ENCODE assay signal across 8 mouse cellular contexts in genomic region chr11:69411538-69412203, GRCm38 (mm10). TPM values are rescaled to one million over a fixed set of nuclear protein-coding genes. Genes with fewer than 3 reads are reported as not detected.
DNase-seq lines count a peak whose midpoint lies in the region; TF ChIP-seq lines count a peak whose summit lies in the region.

No protein-coding gene starts in this region.

- under 1% methylated on average over 39 of the region's 39 CpGs for WGBS in liver, adult 2 months

- peak overlapping the region; percentile 69 for H3K4me3 ChIP-seq in liver, adult 2 months (ENCODE audit: insufficient read depth, low read depth, low read length)
- peak overlapping the region; percentile 100 for H3K4me3 ChIP-seq in myocyte

- DNase-seq in left cerebral cortex, adult 18-20 months (ENCODE audit: low spot score in 2 of 2): peak; percentile 59 to 64
- DNase-seq in left cerebral cortex, adult 11 months (ENCODE audit: low spot score): no peak
- peak; percentile 72 for DNase-seq in c-Kit-positive CD71-positive TER-119-positive erythroid progenitor cells, embryonic 14.5 days (ENCODE audit: low spot score)
- DNase-seq in gastrocnemius, adult 8-10 months (ENCODE audit: low spot score in 2 of 2): peak; percentile 72 to 80
- DNase-seq in induced T-regulatory cell, adult 2 months (ENCODE audit: low read depth): peak; percentile 91
- peak; percentile 65 for DNase-seq in liver, adult 2 months (ENCODE audit: extremely low read depth, low read depth, low spot score)
- DNase-seq in thymus, postnatal 10 days (ENCODE audit: low spot score in 2 of 2): peak; percentile 56 to 57

- TF ChIP-seq CTCF in liver, adult 2 months (IDR thresholded peaks at IDR 0.05; ENCODE audit: low read depth, low read length): no peak

- no peak for TF ChIP-seq POLR2A in liver, adult 2 months (IDR thresholded peaks at IDR 0.05; ENCODE audit: extremely low read depth, insufficient read depth, low read length)
- peak; percentile 58 for TF ChIP-seq POLR2A in myocyte (IDR thresholded peaks at IDR 0.05; ENCODE audit: insufficient read length, low read depth)

- peaks cover 37% of the 10 kb centered on the region for H3K4me1 ChIP-seq in liver, adult 2 months (ENCODE audit: control insufficient read depth, insufficient read depth, low read length)

- peak overlapping the region; percentile 83 for H3K27ac ChIP-seq in liver, adult 2 months (replicated peaks; ENCODE audit: insufficient read depth, low read depth, low read length)

- H3ac ChIP-seq in myocyte (ENCODE audit: control insufficient read depth, insufficient read length): peak overlapping the region; percentile 69

- H3K9ac ChIP-seq in liver, adult 2 months (ENCODE audit: low read depth, low read length): peak overlapping the region; percentile 80

- peaks cover 14% of the 10 kb centered on the region; the same call in 1 of the 2 replicates for H3K79me2 ChIP-seq in liver, adult 2 months (ENCODE audit: control insufficient read depth, insufficient read depth, low read length)
- peaks cover 68% of the 10 kb centered on the region for H3K79me2 ChIP-seq in myocyte (ENCODE audit: control insufficient read depth, insufficient read depth)

- no peaks in the 10 kb centered on the region for H3K27me3 ChIP-seq in liver, adult 2 months (ENCODE audit: control insufficient read depth, insufficient read depth, low read length)
- no peaks in the 10 kb centered on the region for H3K27me3 ChIP-seq in myocyte (ENCODE audit: control insufficient read depth, insufficient read depth, insufficient read length)

- H3K36me3 ChIP-seq in liver, adult 2 months (ENCODE audit: control insufficient read depth, insufficient read depth, low read length): no peaks in the 10 kb centered on the region; the same call in 1 of the 2 replicates
- H3K36me3 ChIP-seq in myocyte (ENCODE audit: control insufficient read depth, insufficient read depth): peaks cover 26% of the 10 kb centered on the region

- H3K4me2 ChIP-seq in myocyte (ENCODE audit: low read depth): peak overlapping the region; percentile 96

TF ChIP-seq in myocyte, 11 proteins besides CTCF, POLR2A, EP300 and RAD21:
- TF ChIP-seq REST (IDR thresholded peaks at IDR 0.05; ENCODE audit: insufficient read depth, insufficient read length): no peak
- peak in 1 of 3 experiments; percentile 1 for TF ChIP-seq MYOG (IDR thresholded peaks at IDR 0.05; ENCODE audit: control insufficient read depth in 1 of 3, insufficient read depth in 1 of 3, insufficient read length in 2 of 3, low read depth in 2 of 3)
- peak; percentile 78 for TF ChIP-seq POLR2AphosphoS2 (IDR thresholded peaks at IDR 0.05; ENCODE audit: insufficient read length, low read depth)
- TF ChIP-seq USF1 (IDR thresholded peaks at IDR 0.05; ENCODE audit: low read depth): peak; percentile 39
- no peak for TF ChIP-seq SRF (IDR thresholded peaks at IDR 0.05; ENCODE audit: control insufficient read depth, insufficient read length, low read depth)
- TF ChIP-seq TCF3 (IDR thresholded peaks at IDR 0.05; ENCODE audit: insufficient read length, low read depth): no peak
- peak in 1 of 3 experiments; percentile 22 for TF ChIP-seq MYOD1 (IDR thresholded peaks at IDR 0.05; ENCODE audit: control insufficient read depth in 1 of 3, insufficient read length in 2 of 3, low read depth in 2 of 3)
- TF ChIP-seq E2F4 (IDR thresholded peaks at IDR 0.05; ENCODE audit: insufficient read depth): no peak
- no peak for TF ChIP-seq TCF12 (IDR thresholded peaks at IDR 0.05; ENCODE audit: insufficient read depth, poor library complexity, severe bottlenecking)
- no peak for TF ChIP-seq MAX (IDR thresholded peaks at IDR 0.05; ENCODE audit: low read depth)
- no peak for TF ChIP-seq CEBPB (IDR thresholded peaks at IDR 0.05; ENCODE audit: insufficient read depth, poor library complexity, severe bottlenecking)

RNA-seq across cellular contexts. Expression of gene Kdm6b, which starts 1.8 kb away (rescaled TPM):
- 10 to 100 TPM; 28.2 to 32.2 TPM for total RNA-seq in left cerebral cortex, adult 18-20 months (2021)
- 10 to 100 TPM; 19.1 to 22.9 (median 20.8) TPM for total RNA-seq in gastrocnemius, adult 8-10 months (2022)
- 1.6 and 2.3 TPM in 2 replicates for total RNA-seq in liver, adult 2 months (2014; rRNA removed)
- 4.2 and 4.6 TPM in 2 replicates for polyA plus RNA-seq in liver, adult 2 months (2012; rRNA removed)
- polyA plus RNA-seq in myocyte (2012; fragmentation: generic; extraction: Trizol): 31.0 TPM

RNA-seq across cellular contexts. Expression of gene Tmem88, which starts 13.6 kb away (rescaled TPM):
- total RNA-seq in left cerebral cortex, adult 18-20 months (2021): 1 to 10 TPM; 3.4 to 3.7 TPM
- total RNA-seq in gastrocnemius, adult 8-10 months (2022): 1 to 10 TPM; 4.1 to 4.6 (median 4.1) TPM
- total RNA-seq in liver, adult 2 months (2014; rRNA removed): 1.3 and 1.7 TPM in 2 replicates
- 6.7 and 8.5 TPM in 2 replicates for polyA plus RNA-seq in liver, adult 2 months (2012; rRNA removed)
- polyA plus RNA-seq in myocyte (2012; fragmentation: generic; extraction: Trizol): 0.16 TPM

RNA-seq across cellular contexts. Expression of gene Cyb5d1, which starts 16.2 kb away (rescaled TPM):
- total RNA-seq in left cerebral cortex, adult 18-20 months (2021): 10 to 100 TPM; 42.7 to 48.1 TPM
- 10 to 100 TPM; 33.2 to 38.0 (median 36.7) TPM for total RNA-seq in gastrocnemius, adult 8-10 months (2022)
- 33.9 and 40.7 TPM in 2 replicates for total RNA-seq in liver, adult 2 months (2014; rRNA removed)
- polyA plus RNA-seq in liver, adult 2 months (2012; rRNA removed): 21.1 and 22.1 TPM in 2 replicates
- polyA plus RNA-seq in myocyte (2012; fragmentation: generic; extraction: Trizol): 23.0 TPM

RNA-seq across cellular contexts. Expression of gene Naa38, which starts 16.4 kb away (rescaled TPM):
- total RNA-seq in left cerebral cortex, adult 18-20 months (2021): 100 to 1,000 TPM; 117 to 120 TPM
- total RNA-seq in gastrocnemius, adult 8-10 months (2022): 10 to 100 TPM; 73.2 to 78.1 (median 75.7) TPM
- total RNA-seq in liver, adult 2 months (2014; rRNA removed): 86.6 and 91.5 TPM in 2 replicates
- polyA plus RNA-seq in liver, adult 2 months (2012; rRNA removed): 133 and 150 TPM in 2 replicates
- 126 TPM for polyA plus RNA-seq in myocyte (2012; fragmentation: generic; extraction: Trizol)

RNA-seq across cellular contexts. Expression of gene Chd3, which starts 42.5 kb away (rescaled TPM):
- 100 to 1,000 TPM; 346 to 387 TPM for total RNA-seq in left cerebral cortex, adult 18-20 months (2021)
- total RNA-seq in gastrocnemius, adult 8-10 months (2022): 1 to 10 TPM; 4.2 to 9.0 (median 5.5) TPM
- total RNA-seq in liver, adult 2 months (2014; rRNA removed): 45.2 and 57.5 TPM in 2 replicates
- 55.2 and 80.2 TPM in 2 replicates for polyA plus RNA-seq in liver, adult 2 months (2012; rRNA removed)
- polyA plus RNA-seq in myocyte (2012; fragmentation: generic; extraction: Trizol): 148 TPM
